Mouse (Mus musculus): ENCODE data around the gene Tapbp. TPM values are rescaled to one million over a fixed set of nuclear protein-coding genes. Genes with fewer than 3 reads are reported as not detected.
A peak's percentile ranks its signal among the peaks of the same experiment; 100 is the strongest.

Gene Tapbp
- total RNA-seq, 2 experiments from 2014 or later, result 33.0 to 34.7 TPM

DNA sequence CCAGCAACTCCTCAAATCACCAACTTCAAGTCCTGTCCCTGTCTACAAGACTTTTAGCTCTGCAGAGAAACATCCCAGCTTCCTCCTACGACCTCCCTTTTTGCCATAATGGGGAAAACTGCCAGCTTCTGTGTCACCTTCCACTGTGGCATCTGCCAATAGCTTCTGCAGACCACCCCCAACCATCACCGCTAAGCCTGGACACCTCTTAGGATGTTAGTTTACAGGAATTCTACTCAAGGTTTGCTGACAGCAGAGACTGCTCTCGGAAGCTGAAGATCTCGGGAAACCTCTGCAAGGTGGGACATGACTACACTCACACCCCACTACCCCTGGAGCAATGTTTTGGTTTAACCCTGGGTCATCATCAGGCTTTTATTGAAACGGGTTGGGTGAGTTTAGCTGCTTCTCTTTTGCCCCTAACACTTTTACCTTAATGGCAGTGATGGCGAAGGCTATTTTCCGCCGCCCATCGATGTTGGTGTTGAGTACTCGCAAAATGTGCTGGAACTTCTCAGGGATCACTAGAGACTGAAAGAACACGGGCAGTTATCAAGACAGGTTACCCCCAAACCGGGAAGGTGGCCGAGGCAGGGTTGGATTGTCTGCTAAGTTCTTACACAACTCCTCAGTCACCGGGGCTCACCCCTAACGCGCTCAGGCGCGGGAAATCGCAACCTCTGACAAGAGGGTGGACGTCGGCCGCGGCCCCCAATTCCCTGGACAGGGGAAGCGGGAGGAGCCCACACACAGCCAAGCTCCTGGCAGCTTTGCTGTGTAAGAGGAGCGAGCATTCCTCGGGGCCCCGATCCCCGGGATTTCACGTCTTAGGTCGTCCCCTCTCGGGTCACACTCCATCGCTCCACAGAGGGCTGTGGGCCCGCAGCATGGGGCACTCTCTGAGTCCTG is 39.2 kb downstream of the Tapbp start:
- intact Hi-C loops (cut with DNase I), result no loop called here
- DNase-seq (ENCODE audit: extremely low spot score in 1 of 2, low spot score in 2 of 2), result peak in 1 of 2 experiments; percentile 61

DNA sequence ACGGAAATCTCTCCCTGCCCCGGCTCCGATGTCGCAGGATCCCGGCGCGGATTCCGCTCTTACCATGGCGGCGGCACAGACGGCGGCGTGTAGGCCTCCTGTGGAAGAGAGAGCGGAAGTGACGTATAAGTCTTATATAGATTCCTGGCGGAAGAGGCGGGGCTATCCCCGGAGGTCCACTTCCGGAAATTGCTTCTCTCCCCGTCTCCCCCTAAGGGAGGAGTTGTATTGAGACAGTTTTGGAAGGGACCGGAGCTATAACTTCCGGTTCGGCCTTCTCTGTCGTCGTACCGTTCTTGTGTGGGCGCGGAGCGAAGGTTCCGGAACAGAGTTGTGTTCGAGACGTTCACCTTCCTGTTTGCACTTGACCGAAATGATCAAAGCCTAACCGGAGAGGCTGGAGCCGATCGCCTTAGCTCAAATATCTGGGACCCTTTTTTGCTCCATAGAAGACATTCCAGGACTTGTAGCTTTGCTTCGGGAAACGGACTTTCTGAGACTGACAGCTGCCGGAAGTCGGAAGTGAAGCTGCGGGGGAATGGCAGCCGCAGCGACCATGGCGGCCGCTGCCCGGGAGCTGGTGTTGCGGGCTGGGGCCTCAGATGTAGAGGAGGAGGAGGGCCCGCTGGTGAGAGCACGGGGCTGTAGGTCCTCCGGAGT is 40.0 kb downstream of the Tapbp start, which contains the start of the genes Vps52 and Rps18:
Vps52 (plus strand) TSS at position 258 of the 660 bp plus-strand sequence.
Rps18 (minus strand) TSS at position 447 of the 660 bp plus-strand sequence.
- DNase-seq (ENCODE audit: extremely low spot score in 1 of 2, low spot score in 2 of 2), result peak; percentile 95 to 98
- intact Hi-C loops (cut with DNase I), result no loop called here

DNA sequence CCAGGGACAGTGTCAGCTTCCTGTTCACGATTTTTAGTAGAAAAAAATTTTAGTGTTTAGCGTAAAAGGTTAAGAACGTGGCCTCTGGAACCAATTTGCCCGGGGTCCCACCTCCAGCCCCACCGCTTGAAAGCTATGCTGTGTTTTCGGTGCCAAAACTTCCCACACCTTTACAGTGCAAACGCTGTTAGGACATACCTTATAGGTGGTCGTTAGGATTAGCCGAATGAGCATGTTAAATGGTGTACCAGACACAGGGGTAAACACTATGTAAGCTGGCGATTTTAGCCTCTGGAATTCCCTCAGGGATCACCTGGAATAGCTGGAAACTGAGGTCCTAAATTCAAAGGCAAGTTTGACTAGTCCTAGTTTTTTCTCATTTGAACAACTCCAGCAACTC is 40.6 kb downstream of the Tapbp start:
- intact Hi-C loops (cut with DNase I), result no loop called here
- no peak for DNase-seq (ENCODE audit: extremely low spot score in 1 of 2, low spot score in 2 of 2)

DNA sequence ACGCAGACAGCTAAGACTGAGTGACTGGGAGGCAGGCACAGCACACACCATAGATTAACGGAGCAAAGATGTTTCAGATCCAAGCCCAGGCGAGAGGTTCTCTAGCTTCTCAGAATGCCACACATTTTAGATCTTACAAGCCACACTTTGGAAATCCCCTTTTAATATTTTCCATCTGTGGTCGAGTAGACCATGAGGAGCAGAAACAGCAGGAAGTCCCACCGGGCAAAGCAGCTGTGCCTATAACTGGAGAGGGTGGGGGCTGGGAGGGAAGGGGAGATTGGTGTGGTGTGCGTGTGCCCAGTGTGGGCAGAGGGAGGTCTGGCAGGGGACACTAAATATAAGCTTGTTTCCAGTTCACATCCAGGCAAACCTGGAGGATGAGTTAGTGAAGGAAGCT is 41.8 kb downstream of the Tapbp start:
- DNase-seq (ENCODE audit: extremely low spot score in 1 of 2, low spot score in 2 of 2), result no peak
- intact Hi-C loops (cut with DNase I), result loop anchor here (1.0 kb wide), 1 partner anchor 64 kb away; no protein-coding TSS in a partner anchor

DNA sequence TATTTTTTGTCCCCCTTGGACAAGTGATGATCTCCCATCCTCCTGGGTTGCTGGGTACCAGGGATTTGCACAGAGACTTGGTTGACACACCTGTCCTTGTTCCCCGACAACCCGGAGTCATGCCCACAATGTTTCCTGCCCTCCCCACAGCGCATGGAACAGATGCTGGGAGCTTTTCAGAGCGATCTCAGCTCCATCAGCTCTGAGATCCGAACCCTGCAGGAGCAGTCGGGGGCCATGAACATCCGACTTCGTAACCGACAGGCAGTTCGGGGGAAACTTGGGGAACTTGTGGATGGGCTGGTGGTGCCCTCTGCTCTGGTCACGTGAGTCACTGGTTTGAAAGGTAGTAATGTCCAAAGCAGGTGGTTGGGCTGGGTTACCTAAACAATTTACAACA is 42.8 kb downstream of the Tapbp start:
- no peak for DNase-seq (ENCODE audit: extremely low spot score in 1 of 2, low spot score in 2 of 2)
- intact Hi-C loops (cut with DNase I), result no loop called here

DNA sequence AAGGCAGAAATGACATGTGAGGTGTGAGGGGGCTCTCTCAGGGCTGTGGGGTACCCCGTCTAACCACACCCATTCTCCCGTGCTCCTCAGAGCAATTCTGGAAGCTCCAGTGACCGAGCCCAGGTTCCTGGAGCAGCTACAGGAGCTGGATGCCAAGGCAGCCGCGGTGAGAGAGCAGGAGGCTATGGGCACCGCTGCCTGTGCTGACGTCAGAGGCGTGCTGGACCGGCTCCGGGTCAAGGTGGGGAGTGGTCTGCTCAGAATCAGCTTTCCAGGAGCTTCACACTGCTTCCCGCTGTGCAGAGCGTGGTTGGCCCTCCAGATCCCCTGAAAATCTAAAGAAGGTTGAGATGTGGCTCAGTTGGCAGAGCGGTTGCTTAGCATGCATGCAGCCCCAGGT is 43.4 kb downstream of the Tapbp start:
- no peak for DNase-seq (ENCODE audit: extremely low spot score in 1 of 2, low spot score in 2 of 2)
- intact Hi-C loops (cut with DNase I), result no loop called here

DNA sequence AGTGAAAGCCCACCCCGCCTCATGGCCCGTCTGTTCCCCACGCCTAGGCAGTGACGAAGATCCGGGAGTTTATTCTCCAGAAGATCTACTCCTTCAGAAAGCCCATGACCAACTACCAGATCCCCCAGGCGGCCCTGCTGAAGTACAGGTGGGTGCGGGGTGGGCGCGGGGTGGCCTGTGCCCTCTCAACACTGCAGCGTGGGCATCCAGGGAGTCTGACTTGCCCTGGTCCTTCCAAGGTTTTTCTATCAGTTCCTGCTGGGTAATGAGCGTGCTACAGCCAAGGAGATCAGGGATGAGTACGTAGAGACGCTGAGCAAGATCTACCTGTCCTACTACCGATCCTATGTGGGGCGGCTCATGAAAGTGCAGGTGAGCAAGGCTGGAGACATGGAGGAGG is 44.2 kb downstream of the Tapbp start:
- DNase-seq (ENCODE audit: extremely low spot score in 1 of 2, low spot score in 2 of 2), result no peak
- intact Hi-C loops (cut with DNase I), result loop anchor here (2.0 kb wide), 1 partner anchor 1319 kb away; no protein-coding TSS in a partner anchor

DNA sequence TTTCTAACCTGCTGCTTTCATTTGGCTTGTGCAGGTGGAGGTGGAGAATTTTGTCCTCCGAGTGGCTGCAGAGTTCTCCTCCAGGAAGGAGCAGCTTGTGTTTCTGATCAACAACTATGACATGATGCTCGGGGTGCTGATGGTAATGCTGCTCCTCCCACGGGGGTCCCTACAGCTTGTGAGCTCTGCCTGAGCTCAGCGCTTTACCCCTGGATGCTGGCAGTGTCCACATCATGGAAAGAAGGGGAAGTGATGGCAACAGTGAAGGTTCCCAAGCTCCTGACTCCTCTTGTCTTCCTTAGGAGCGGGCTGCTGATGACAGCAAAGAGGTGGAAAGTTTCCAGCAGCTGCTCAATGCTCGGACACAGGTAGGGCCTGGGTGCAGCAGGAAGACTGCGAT is 47.2 kb downstream of the Tapbp start:
- no peak for DNase-seq (ENCODE audit: extremely low spot score in 1 of 2, low spot score in 2 of 2)

DNA sequence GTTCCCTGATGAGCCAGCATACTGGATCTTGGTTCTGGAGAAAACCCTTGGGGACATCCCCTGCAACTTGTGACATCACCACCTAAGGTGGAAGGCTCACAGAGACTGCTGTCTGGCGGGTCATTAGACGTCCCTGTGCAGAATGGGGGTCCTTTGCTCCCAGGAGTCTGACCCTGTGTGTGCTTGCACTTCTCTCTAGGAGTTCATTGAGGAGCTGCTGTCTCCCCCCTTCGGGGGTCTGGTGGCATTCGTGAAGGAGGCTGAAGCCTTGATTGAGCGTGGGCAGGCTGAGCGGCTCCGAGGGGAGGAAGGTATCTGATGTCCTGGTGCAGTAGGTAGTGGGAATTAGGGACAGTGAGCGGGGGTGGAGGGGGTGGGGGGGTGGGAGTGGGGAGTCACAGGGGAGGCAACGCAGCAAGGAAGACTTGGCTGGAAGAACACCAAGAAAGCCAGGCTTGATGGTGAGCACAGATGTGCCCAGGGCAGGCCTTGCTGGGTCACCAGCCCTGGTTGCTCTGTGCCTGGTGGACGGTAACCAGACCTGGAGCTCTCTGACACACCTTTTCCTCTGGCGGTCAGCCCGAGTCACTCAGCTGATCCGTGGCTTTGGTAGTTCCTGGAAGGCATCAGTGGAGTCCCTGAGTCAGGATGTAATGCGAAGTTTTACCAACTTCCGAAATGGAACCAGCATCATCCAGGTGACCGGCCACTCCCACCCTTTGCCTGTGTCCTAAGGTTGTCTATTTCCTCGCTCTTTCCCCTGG is 49.6 kb downstream of the Tapbp start:
- intact Hi-C loops (cut with DNase I), result no loop called here
- no peak for DNase-seq (ENCODE audit: extremely low spot score in 1 of 2, low spot score in 2 of 2)

More for the DNA sequence above, 47.2 kb downstream of the Tapbp start:
- intact Hi-C loops (cut with DNase I), result no loop called here

DNA sequence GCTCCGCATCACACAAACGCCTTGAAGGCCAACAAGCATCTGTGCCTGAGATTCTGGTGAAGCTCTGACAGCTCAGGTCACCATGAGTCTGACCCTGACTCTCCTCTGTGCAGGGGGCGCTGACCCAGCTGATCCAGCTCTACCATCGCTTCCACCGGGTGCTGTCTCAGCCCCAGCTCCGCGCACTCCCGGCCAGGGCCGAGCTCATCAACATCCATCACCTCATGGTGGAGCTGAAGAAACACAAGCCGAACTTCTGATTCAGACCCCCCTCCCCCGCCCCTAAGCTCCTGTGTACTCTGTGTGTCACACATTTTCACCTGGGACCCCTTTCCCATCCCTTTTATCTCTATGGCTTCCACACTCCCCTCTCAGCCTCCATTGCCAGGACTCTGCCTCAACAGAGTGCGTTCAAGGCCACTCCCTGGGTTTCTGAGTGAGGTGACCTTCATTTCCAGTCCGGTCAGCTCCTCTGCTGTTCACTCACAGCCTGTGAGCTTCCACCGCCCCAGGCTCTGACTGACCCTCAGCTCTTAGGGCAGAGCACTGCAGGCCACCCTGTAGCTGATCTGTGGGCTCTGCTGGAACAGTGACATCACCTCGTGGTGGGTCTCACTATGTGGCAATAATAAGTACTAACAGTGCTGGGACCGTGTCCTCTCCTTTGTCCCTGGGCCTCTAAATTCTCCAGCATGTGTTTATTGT is 50.3 kb downstream of the Tapbp start:
- DNase-seq (ENCODE audit: extremely low spot score in 1 of 2, low spot score in 2 of 2), result peak in 1 of 2 experiments; percentile 42
- intact Hi-C loops (cut with DNase I), result no loop called here

DNA sequence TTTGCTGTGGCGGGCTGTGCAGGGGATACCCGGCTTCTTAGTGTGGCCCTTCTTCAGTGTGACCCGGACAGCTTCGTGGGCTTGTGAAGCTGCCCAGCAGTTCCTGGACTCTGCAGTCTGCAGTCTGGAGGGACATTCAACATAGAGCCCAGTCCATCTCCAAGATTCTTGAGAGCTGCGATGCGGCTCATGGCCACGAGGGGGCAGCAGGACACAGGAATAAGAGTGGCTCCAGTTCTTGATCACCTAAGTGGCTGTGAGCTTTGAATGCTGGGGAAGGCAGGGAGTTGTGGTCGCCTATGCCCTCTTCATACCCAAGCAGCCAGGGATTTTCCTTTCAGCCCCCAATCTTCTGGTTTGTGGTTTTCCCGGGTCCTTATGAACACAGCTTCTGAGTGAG is 52.8 kb downstream of the Tapbp start:
- peak; percentile 67 to 74 for DNase-seq (ENCODE audit: extremely low spot score in 1 of 2, low spot score in 2 of 2)
- intact Hi-C loops (cut with DNase I), result no loop called here

DNA sequence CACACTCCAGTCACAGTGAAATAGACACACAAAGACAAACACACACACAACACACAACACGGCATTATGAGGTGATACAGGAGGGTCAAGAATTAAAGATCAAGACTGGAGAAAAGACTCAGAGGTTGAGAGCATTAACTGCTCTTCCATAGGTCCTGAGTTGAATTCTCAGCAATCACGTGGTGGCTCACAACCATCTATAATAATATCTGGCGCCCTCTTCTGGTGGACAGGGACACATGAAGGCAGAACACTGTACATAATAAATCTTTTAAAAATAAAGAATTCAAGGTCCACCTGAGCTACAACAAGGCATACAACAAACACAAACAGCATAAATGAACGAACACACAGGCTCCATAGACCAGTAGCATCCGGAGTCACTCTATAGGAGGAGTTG is 53.2 kb downstream of the Tapbp start:
- intact Hi-C loops (cut with DNase I), result no loop called here
- DNase-seq (ENCODE audit: extremely low spot score in 1 of 2, low spot score in 2 of 2), result no peak

DNA sequence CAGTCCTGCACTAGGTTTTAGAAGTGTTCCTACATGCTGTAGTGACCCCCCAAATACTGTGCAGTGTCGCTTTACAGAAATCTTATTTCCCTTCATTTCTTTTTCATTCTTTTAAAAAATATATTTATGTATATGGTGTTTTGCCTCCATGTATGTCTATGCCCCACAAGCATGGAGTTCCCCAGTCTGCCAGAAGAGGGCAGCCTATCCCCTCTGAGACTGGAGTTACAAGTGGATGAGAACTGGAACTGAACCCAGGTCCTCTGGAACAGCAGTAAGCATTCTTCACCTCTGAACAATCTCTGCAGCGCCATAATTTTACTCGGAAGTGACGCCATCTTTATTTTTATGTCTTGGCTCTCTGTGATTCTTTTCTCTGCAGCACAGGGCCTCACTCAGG is 53.7 kb downstream of the Tapbp start:
- intact Hi-C loops (cut with DNase I), result no loop called here
- DNase-seq (ENCODE audit: extremely low spot score in 1 of 2, low spot score in 2 of 2), result no peak

DNA sequence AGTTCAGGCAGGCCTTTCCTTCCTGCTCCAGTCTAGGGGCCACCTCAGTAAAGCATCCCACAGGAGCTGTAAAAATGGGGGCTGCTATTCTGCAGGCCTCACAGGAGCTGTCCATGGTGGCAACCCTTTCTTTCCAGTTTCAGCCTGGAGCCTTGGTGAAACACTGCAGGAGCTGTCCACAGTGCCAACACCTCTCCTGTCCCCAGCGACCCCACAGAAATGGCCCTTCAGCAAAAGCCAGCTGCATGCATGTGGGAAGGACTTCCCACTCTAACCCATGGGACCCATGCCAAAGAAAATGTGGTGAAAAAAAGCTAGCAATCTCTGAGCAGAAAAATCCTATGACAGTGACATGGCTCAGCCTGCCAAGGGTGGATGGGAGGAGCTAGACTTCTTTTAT is 57.0 kb downstream of the Tapbp start:
- intact Hi-C loops (cut with DNase I), result loop anchor here (2.0 kb wide), 1 partner anchor 1296 kb away; no protein-coding TSS in a partner anchor
- DNase-seq (ENCODE audit: extremely low spot score in 1 of 2, low spot score in 2 of 2), result no peak

DNA sequence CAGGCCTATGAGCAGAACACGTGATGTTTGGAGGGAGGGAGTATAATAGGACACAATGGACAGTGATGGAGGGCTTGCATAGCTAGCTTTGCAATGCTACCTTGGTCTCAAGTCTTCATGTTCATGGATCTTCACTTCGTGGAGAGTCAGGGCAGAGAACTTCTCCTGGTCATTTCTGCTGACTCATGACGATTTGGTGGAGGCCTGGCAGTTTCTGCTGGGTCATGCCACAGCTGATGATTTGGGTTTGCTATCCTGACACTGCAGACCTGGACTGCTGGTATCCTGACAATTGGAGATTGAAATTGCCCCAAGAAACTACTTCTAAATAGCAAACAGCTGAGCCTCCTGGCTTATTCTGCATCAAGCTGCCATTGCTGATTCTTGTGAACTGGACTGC is 57.9 kb downstream of the Tapbp start:
- no peak for DNase-seq (ENCODE audit: extremely low spot score in 1 of 2, low spot score in 2 of 2)
- intact Hi-C loops (cut with DNase I), result loop anchor here (2.0 kb wide), 1 partner anchor 1295 kb away; no protein-coding TSS in a partner anchor

DNA sequence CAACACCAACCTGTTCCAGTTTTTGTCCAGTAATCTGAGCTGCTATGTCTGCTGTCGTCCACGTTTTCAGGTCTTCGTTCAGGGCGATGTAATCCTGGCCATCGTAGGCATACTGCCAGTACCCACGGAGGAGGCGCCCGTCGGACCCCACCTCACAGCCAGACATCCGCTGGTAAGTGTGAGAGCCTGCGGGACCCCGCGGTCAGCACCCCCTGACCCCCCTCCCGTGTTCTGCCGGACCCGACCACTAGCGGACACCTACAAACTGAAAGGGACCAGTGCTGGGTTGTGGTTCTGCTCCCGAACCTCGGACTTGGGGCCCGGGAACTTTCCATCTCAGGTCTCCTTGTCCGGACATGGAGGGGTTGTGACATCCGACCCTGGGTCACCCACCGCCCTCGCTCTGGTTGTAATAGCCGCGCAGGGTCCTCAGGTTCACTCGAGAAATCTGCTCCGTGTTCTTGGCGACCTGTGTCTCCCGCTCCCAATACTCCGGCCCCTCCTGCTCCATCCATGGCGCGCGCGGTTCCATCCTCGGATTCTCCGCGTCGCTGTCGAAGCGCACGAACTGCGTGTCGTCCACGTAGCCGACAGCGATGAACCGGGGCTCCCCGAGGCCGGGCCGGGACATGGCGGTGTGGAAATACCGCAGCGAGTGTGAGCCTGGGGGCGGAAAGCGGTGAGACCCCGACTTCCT is 62.3 kb downstream of the Tapbp start:
- intact Hi-C loops (cut with DNase I), result no loop called here
- DNase-seq (ENCODE audit: extremely low spot score in 1 of 2, low spot score in 2 of 2), result no peak

DNA sequence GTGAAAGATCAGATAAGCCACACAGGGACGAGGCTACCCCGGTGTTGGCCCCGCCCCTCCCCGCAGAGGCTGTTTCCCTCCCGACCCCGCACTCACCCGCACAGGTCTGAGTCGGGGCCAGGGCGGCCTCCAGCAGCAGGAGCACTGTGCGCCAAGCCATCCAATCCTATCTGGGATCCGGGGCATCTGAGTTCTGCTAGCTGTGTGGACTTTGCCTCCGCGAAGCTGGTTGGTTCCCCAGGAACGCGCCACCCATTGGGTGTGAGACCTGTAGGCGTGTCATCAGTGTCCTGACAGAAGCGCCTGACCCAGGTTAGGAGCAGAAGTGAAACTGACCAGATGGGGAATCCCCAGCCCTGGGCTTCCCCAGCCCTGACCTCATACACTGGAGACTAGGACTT is 62.9 kb downstream of the Tapbp start:
- intact Hi-C loops (cut with DNase I), result no loop called here
- peak in 1 of 2 experiments; percentile 77 for DNase-seq (ENCODE audit: extremely low spot score in 1 of 2, low spot score in 2 of 2)

All from left cerebral cortex, postnatal 10 days (tissue).